1 mouse cellular context compared by ENCODE assay signal in the genomic region with DNA sequence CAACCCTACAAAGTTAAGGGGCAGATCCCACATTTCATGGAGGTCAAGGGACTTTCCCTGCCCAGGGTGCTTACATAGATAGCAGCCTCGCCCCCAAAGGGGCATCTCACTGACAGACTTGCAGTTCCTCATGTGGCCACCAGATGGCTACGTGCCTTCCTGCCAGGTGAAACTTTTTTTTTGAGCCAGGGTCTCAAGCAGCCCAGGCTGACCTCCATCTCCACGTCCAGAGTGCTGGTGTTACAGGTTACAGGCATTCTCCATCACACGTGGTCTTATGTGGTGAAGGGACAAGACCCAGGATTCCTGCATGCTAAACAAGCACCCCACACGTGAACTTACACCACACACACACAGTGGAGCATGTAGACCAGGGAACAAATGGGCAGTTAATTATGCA.
TF ChIP-seq lines count a peak whose summit lies in the region.

No protein-coding gene starts in this region.

TF ChIP-seq in MEL, 35 proteins besides CTCF, POLR2A, EP300 and RAD21:
- TF ChIP-seq ZNF384 (IDR thresholded peaks at IDR 0.05; ENCODE audit: low read depth, low read length), result peak; percentile 92
- TF ChIP-seq RCOR1 (IDR thresholded peaks at IDR 0.05; ENCODE audit: low read depth, low read length), result no peak
- TF ChIP-seq MYC (IDR thresholded peaks at IDR 0.05; ENCODE audit: low read depth, low read length), result peak; percentile 36; the same call in 1 of the 2 replicates
- no peak for TF ChIP-seq CHD2 (IDR thresholded peaks at IDR 0.05; ENCODE audit: low read length)
- TF ChIP-seq ZC3H11A (IDR thresholded peaks at IDR 0.05; ENCODE audit: low read depth, low read length), result peak; percentile 61
- no peak for TF ChIP-seq USF2 (IDR thresholded peaks at IDR 0.05; ENCODE audit: borderline replicate concordance in 1 of 2, insufficient read depth in 1 of 2, low read depth in 1 of 2, low read length in 2 of 2)
- peak; percentile 71 for TF ChIP-seq MAX (IDR thresholded peaks at IDR 0.05; ENCODE audit: low read length)
- TF ChIP-seq MXI1 (IDR thresholded peaks at IDR 0.05; ENCODE audit: low read depth, low read length), result peak; percentile 49; the same call in 1 of the 2 replicates
- TF ChIP-seq USF1 (IDR thresholded peaks at IDR 0.05; ENCODE audit: low read depth, low read length), result peak; percentile 67
- no peak for TF ChIP-seq TBP (IDR thresholded peaks at IDR 0.05; ENCODE audit: low read depth, low read length)
- TF ChIP-seq SMC3 (IDR thresholded peaks at IDR 0.05; ENCODE audit: low read depth, low read length), result peak; percentile 90
- TF ChIP-seq SIN3A (IDR thresholded peaks at IDR 0.05; ENCODE audit: low read length), result 0 out of 2 replicates have a peak, but pooled peaks have one; percentile 31
